Mouse (Mus musculus): ENCODE data around the gene Slc16a6.

- no peak for TF ChIP-seq CTCF (IDR thresholded peaks at IDR 0.05; ENCODE audit: low read depth)
- no peak for TF ChIP-seq EP300 (optimal IDR thresholded peaks at IDR 0.05)
Observed at GRCm38 (mm10) chr11:109440641-109441040, 32.8 kb downstream of the Slc16a6 start.
